Mouse (Mus musculus): ENCODE results near the gene Zfp661. TPM values are rescaled to one million over a fixed set of nuclear protein-coding genes. Genes with fewer than 3 reads are reported as not detected.
"Not testable (repeated sequence)": the region's sequence is repeated elsewhere in the genome, so short reads cannot be mapped to it uniquely, and the experiment has no call there.

Zfp661 gene
- total and polyA plus RNA-seq, 2 experiments from 2014 or later: 0.69 to 1.6 TPM

GRCm38 (mm10) chr2:127608986-127609385 lies 22.1 kb upstream of the Zfp661 start:
- Histone ChIP-seq H3K4me3 (ENCODE audit: low read depth, low read length) (no peak overlapping the region), H3K36me3 (replicated peaks; ENCODE audit: control insufficient read depth, insufficient read depth, low read length) (peaks cover 22% of the 10 kb centered on the region), H3K9me3 (replicated peaks; ENCODE audit: control insufficient read depth, low read length) (no peaks in the 10 kb centered on the region), H3K27ac (ENCODE audit: low read depth) (no peak overlapping the region), H3K4me2 (ENCODE audit: low read depth, low read length) (no peak overlapping the region), H3K27me3 (ENCODE audit: control insufficient read depth, insufficient read depth, low read length) (no peaks in the 10 kb centered on the region), H3K9ac (replicated peaks; ENCODE audit: low read depth, low read length) (no peak overlapping the region), H3K4me1 (ENCODE audit: control insufficient read depth, insufficient read depth) (no peaks in the 10 kb centered on the region)
- ATAC-seq (ENCODE audit: insufficient read depth, low read depth) (no peak), DNase-seq (ENCODE audit: low spot score) (no peak)
- TF ChIP-seq CTCF (IDR thresholded peaks at IDR 0.05; ENCODE audit: low read depth) (no peak), EP300 (IDR thresholded peaks at IDR 0.05; ENCODE audit: low read depth) (no peak)
- 16% methylated on average over 5 of the region's 5 CpGs for WGBS

GRCm38 (mm10) chr2:127608234-127608633 lies 21.3 kb upstream of the Zfp661 start:
- no peak overlapping the region for H3K4me3 ChIP-seq (ENCODE audit: low read depth, low read length)
- DNase-seq (ENCODE audit: low spot score) (peak; percentile 79), ATAC-seq (ENCODE audit: insufficient read depth, low read depth) (peak; percentile 54; the same call in 1 of the 2 replicates)
- no peaks in the 10 kb centered on the region for H3K27me3 ChIP-seq (ENCODE audit: control insufficient read depth, insufficient read depth, low read length)
- no peak overlapping the region for H3K27ac ChIP-seq (ENCODE audit: low read depth)
- no peak overlapping the region for H3K4me2 ChIP-seq (ENCODE audit: low read depth, low read length)
- peaks cover 25% of the 10 kb centered on the region for H3K36me3 ChIP-seq (replicated peaks; ENCODE audit: control insufficient read depth, insufficient read depth, low read length)
- no peaks in the 10 kb centered on the region for H3K4me1 ChIP-seq (ENCODE audit: control insufficient read depth, insufficient read depth)
- 40% methylated on average over 3 of the region's 3 CpGs for WGBS
- H3K9ac ChIP-seq (replicated peaks; ENCODE audit: low read depth, low read length): no peak overlapping the region
- peak; percentile 66 for TF ChIP-seq CTCF (IDR thresholded peaks at IDR 0.05; ENCODE audit: low read depth)
- no peak for TF ChIP-seq EP300 (IDR thresholded peaks at IDR 0.05; ENCODE audit: low read depth)
- H3K9me3 ChIP-seq (replicated peaks; ENCODE audit: control insufficient read depth, low read length): no peaks in the 10 kb centered on the region

GRCm38 (mm10) chr2:127605203-127605602 lies 18.3 kb upstream of the Zfp661 start:
- no peak overlapping the region for H3K27ac ChIP-seq (ENCODE audit: low read depth)
- WGBS: 82% methylated on average over 3 of the region's 3 CpGs
- H3K9me3 ChIP-seq (replicated peaks; ENCODE audit: control insufficient read depth, low read length): no peaks in the 10 kb centered on the region
- H3K27me3 ChIP-seq (ENCODE audit: control insufficient read depth, insufficient read depth, low read length): no peaks in the 10 kb centered on the region
- no peak for DNase-seq (ENCODE audit: low spot score)
- TF ChIP-seq CTCF (IDR thresholded peaks at IDR 0.05; ENCODE audit: low read depth): no peak
- TF ChIP-seq EP300 (IDR thresholded peaks at IDR 0.05; ENCODE audit: low read depth): no peak
- ATAC-seq (ENCODE audit: insufficient read depth, low read depth): no peak
- H3K9ac ChIP-seq (replicated peaks; ENCODE audit: low read depth, low read length): no peak overlapping the region
- H3K4me1 ChIP-seq (ENCODE audit: control insufficient read depth, insufficient read depth): no peaks in the 10 kb centered on the region
- H3K36me3 ChIP-seq (replicated peaks; ENCODE audit: control insufficient read depth, insufficient read depth, low read length): peaks cover 51% of the 10 kb centered on the region
- H3K4me3 ChIP-seq (ENCODE audit: low read depth, low read length): no peak overlapping the region
- H3K4me2 ChIP-seq (ENCODE audit: low read depth, low read length): no peak overlapping the region

GRCm38 (mm10) chr2:127603383-127603782 lies 16.5 kb upstream of the Zfp661 start:
- ATAC-seq (ENCODE audit: insufficient read depth, low read depth): peak; percentile 39; the same call in 1 of the 2 replicates
- not testable (repeated sequence) for H3K27ac ChIP-seq (ENCODE audit: low read depth); H3K4me1 ChIP-seq (ENCODE audit: control insufficient read depth, insufficient read depth); H3K27me3 ChIP-seq (ENCODE audit: control insufficient read depth, insufficient read depth, low read length); H3K4me3 ChIP-seq (ENCODE audit: low read depth, low read length); H3K4me2 ChIP-seq (ENCODE audit: low read depth, low read length); H3K9ac ChIP-seq (replicated peaks; ENCODE audit: low read depth, low read length); DNase-seq (ENCODE audit: low spot score); H3K9me3 ChIP-seq (replicated peaks; ENCODE audit: control insufficient read depth, low read length)
- 52% methylated on average over 5 of the region's 8 CpGs for WGBS
- peaks cover 68% of the 10 kb centered on the region for H3K36me3 ChIP-seq (replicated peaks; ENCODE audit: control insufficient read depth, insufficient read depth, low read length)

- Histone ChIP-seq H3K36me3 (replicated peaks; ENCODE audit: control insufficient read depth, insufficient read depth, low read length) (peaks cover 47% of the 10 kb centered on the region), H3K9ac (replicated peaks; ENCODE audit: low read depth, low read length) (no peak overlapping the region), H3K9me3 (replicated peaks; ENCODE audit: control insufficient read depth, low read length) (no peaks in the 10 kb centered on the region), H3K4me3 (ENCODE audit: low read depth, low read length) (no peak overlapping the region), H3K27ac (ENCODE audit: low read depth) (no peak overlapping the region), H3K27me3 (ENCODE audit: control insufficient read depth, insufficient read depth, low read length) (no peaks in the 10 kb centered on the region), H3K4me1 (ENCODE audit: control insufficient read depth, insufficient read depth) (peaks cover 6% of the 10 kb centered on the region; the same call in 1 of the 2 replicates), H3K4me2 (ENCODE audit: low read depth, low read length) (peak overlapping the region; percentile 20; the same call in 1 of the 2 replicates)
- no peak for ATAC-seq (ENCODE audit: insufficient read depth, low read depth)
- DNase-seq (ENCODE audit: low spot score): peak; percentile 17
- 61% methylated on average over 4 of the region's 4 CpGs for WGBS
- TF ChIP-seq CTCF (IDR thresholded peaks at IDR 0.05; ENCODE audit: low read depth) (peak; percentile 23), EP300 (IDR thresholded peaks at IDR 0.05; ENCODE audit: low read depth) (no peak)
Observed at GRCm38 (mm10) chr2:127590840-127591239, 3.9 kb upstream of the Zfp661 start.

- peak overlapping the region; percentile 20; the same call in 1 of the 2 replicates for H3K4me2 ChIP-seq (ENCODE audit: low read depth, low read length)
- no peaks in the 10 kb centered on the region for H3K9me3 ChIP-seq (replicated peaks; ENCODE audit: control insufficient read depth, low read length)
- ATAC-seq (ENCODE audit: insufficient read depth, low read depth): no peak
- TF ChIP-seq CTCF (IDR thresholded peaks at IDR 0.05; ENCODE audit: low read depth) (no peak), EP300 (IDR thresholded peaks at IDR 0.05; ENCODE audit: low read depth) (no peak)
- H3K27me3 ChIP-seq (ENCODE audit: control insufficient read depth, insufficient read depth, low read length): no peaks in the 10 kb centered on the region
- DNase-seq (ENCODE audit: low spot score): no peak
- no peak overlapping the region for H3K4me3 ChIP-seq (ENCODE audit: low read depth, low read length)
- H3K36me3 ChIP-seq (replicated peaks; ENCODE audit: control insufficient read depth, insufficient read depth, low read length): peaks cover 40% of the 10 kb centered on the region
- no peak overlapping the region for H3K27ac ChIP-seq (ENCODE audit: low read depth)
- peaks cover 6% of the 10 kb centered on the region; the same call in 1 of the 2 replicates for H3K4me1 ChIP-seq (ENCODE audit: control insufficient read depth, insufficient read depth)
- H3K9ac ChIP-seq (replicated peaks; ENCODE audit: low read depth, low read length): no peak overlapping the region
- 67% methylated on average over 15 of the region's 15 CpGs for WGBS
Observed at GRCm38 (mm10) chr2:127590204-127590603, 3.3 kb upstream of the Zfp661 start.
